ENCODE assay signal across 26 mouse cellular contexts in genomic region chr13:70601566-70601965, GRCm38 (mm10). TPM values are rescaled to one million over a fixed set of nuclear protein-coding genes. Genes with fewer than 3 reads are reported as not detected.
DNase-seq lines count a peak whose midpoint lies in the region; ATAC-seq lines count a peak whose summit lies in the region.
"Had no signal": no experiment of that assay in that cellular context is flagged by ENCODE, and none has a peak within 500 bp of the region (broad histone marks: within the 10 kb centered on the region; RNA-seq: fewer than 3 reads in every experiment).

No protein-coding gene starts in this region.

- no peak overlapping the region for H3K27ac ChIP-seq in kidney, embryonic 15.5 days
- H3K27ac ChIP-seq: embryonic facial prominence, embryonic 12.5 days; embryonic facial prominence, embryonic 15.5 days; heart, adult 2 months; heart, embryonic 10.5 days; heart, embryonic 13.5 days; hindbrain, embryonic 14.5 days; hindbrain, postnatal 0 days had no signal

- no peak overlapping the region for H3K9ac ChIP-seq in kidney, embryonic 15.5 days
- H3K9ac ChIP-seq: embryonic facial prominence, embryonic 12.5 days; embryonic facial prominence, embryonic 15.5 days; heart, embryonic 13.5 days; hindbrain, embryonic 14.5 days had no signal

- H3K9me3 ChIP-seq in kidney, embryonic 15.5 days (replicated peaks): no peaks in the 10 kb centered on the region
- H3K9me3 ChIP-seq: embryonic facial prominence, embryonic 12.5 days; embryonic facial prominence, embryonic 15.5 days; heart, embryonic 10.5 days; heart, embryonic 13.5 days had no signal

- H3K4me2 ChIP-seq in kidney, embryonic 15.5 days: no peak overlapping the region
- H3K4me2 ChIP-seq: embryonic facial prominence, embryonic 12.5 days; embryonic facial prominence, embryonic 15.5 days; heart, embryonic 13.5 days; hindbrain, embryonic 14.5 days had no signal

- H3K4me3 ChIP-seq in kidney, embryonic 15.5 days (replicated peaks): no peak overlapping the region
- H3K4me3 ChIP-seq: embryonic facial prominence, embryonic 12.5 days; embryonic facial prominence, embryonic 15.5 days; heart, adult 2 months; heart, embryonic 10.5 days; heart, embryonic 13.5 days had no signal

- ATAC-seq in cerebellum, adult (ENCODE audit: insufficient number of reproducible peaks, low FRiP score, low TSS enrichment): peak; percentile 75; the same call in 1 of the 2 replicates
- no peak for ATAC-seq in kidney, embryonic 15.5 days (replicated peaks; ENCODE audit: low FRiP score)
- ATAC-seq: forebrain, embryonic 14.5 days; hindbrain, postnatal 0 days; inflammation-experienced regulatory T-cells, adult 6 months; intestine, embryonic 16.5 days had no signal

- H3K27me3 ChIP-seq in kidney, embryonic 15.5 days: no peaks in the 10 kb centered on the region
- H3K27me3 ChIP-seq: embryonic facial prominence, embryonic 12.5 days; embryonic facial prominence, embryonic 15.5 days; heart, embryonic 13.5 days had no signal

- no peak for DNase-seq in cerebellum, postnatal 4 days (ENCODE audit: low spot score in 2 of 2)
- DNase-seq in cerebellum, adult 18-20 months: peak; percentile 38 to 54
- DNase-seq in cerebellum, adult 9-11 months: peak; percentile 40
- peak; percentile 73 to 83 for DNase-seq in cerebellum, postnatal 25 days
- DNase-seq in left cerebral cortex, adult 18-20 months (ENCODE audit: low spot score in 2 of 2): no peak
- no peak for DNase-seq in adipocyte (ENCODE audit: low spot score)
- DNase-seq: adrenal gland, adult 2 months; adrenal gland, postnatal 14 days; gastrocnemius, postnatal 10 days; gastrocnemius, postnatal 36 days; heart, adult 2 months; heart, postnatal 14 days; heart, postnatal 4 days; kidney, adult 18-20 months; kidney, adult 9 months had no signal

- 87% methylated on average over 1 of the region's 1 CpGs for WGBS in kidney, embryonic 15.5 days

- H3K4me1 ChIP-seq in kidney, embryonic 15.5 days: no peaks in the 10 kb centered on the region
- H3K4me1 ChIP-seq: embryonic facial prominence, embryonic 12.5 days; embryonic facial prominence, embryonic 15.5 days; heart, embryonic 10.5 days; heart, embryonic 13.5 days had no signal

- H3K36me3 ChIP-seq in kidney, embryonic 15.5 days: peaks cover 94% of the 10 kb centered on the region

RNA-seq across cellular contexts. Expression of gene Ice1, which starts 35.9 kb away (rescaled TPM):
- total RNA-seq in left cerebral cortex, adult 18-20 months (2021): 10 to 100 TPM; 66.4 to 70.7 TPM
- 18.2 and 19.9 TPM in 2 replicates for polyA plus RNA-seq in kidney, embryonic 15.5 days (2015; fragmentation: Nextera tagmentation; extraction: Ambion mirVana)

Comparison
In these comparisons a context has a peak if more than half of its experiments do, and no peak if none do; other contexts are left out.
1. DNase-seq: peak in cerebellum, adult 18-20 months (2 of 2), cerebellum, adult 9-11 months (single experiment) and cerebellum, postnatal 25 days (2 of 2); none in cerebellum, postnatal 4 days (0 of 2), left cerebral cortex, adult 18-20 months (0 of 2) and adipocyte (single experiment).